Mouse (Mus musculus) macrophage (primary cell): ENCODE data around the gene Haus4. TPM values are rescaled to one million over a fixed set of nuclear protein-coding genes. Genes with fewer than 3 reads are reported as not detected.

Experiments
- H3K27ac ChIP-seq: fragments of 350-480 bp; formaldehyde crosslinking; 2 replicates; pipeline ENCODE4 v1.9.0; 2021
- H3K36me3 ChIP-seq: fragments of 350-480 bp; formaldehyde crosslinking; 2 replicates; pipeline ENCODE4 v1.9.0; 2021; ENCODE audit errors: inconsistent target
- H3K4me3 ChIP-seq: fragments of 350-480 bp; formaldehyde crosslinking; 2 replicates; pipeline ENCODE4 v1.9.0; 2021; ENCODE audit errors: inconsistent target
- H3K79me2 ChIP-seq: fragments of 350-480 bp; formaldehyde crosslinking; 2 replicates; pipeline ENCODE4 v1.9.0; 2021; ENCODE audit errors: inconsistent target
- WGBS: methylation state at CpG from one replicate; pipeline ENCODE4 v1.1.7; 2026; ENCODE audit warnings: inconsistent platforms; ENCODE audit not compliant: missing documents; 5-methylcytosine and 5-hydroxymethylcytosine counted together
- polyA plus RNA-seq: library from polyadenylated mRNA; stranded (reverse); fragments of 250-400 nt; gene quantifications from 3 replicates; pipeline ENCODE4 v1.2.4, GENCODE M21; 2018; ENCODE audit warnings: inconsistent platforms

Gene Haus4
- polyA plus RNA-seq, 1 experiment from 2014 or later = 12.0 TPM

DNA sequence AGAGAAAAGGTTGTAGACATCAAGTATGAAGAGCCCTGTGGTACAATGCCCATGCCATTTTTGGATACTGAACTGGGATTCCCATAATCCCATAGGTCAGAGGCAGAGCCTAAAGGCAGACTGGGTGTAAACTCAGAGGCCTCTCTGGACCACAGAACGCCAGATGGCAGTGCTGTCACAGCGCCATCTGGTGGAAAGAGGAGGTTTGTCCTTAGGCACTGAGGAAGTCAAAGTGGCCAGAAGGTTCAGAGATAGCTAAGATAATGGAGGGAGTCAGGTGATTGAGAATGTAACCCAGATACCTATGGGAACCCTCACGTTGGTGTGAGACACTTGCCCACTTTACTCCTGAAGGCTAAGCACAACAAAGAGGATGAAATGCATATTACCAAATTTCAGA lies 60.2 kb downstream of the Haus4 start:
- Histone ChIP-seq H3K79me2 (no peaks in the 10 kb centered on the region), H3K27ac (no peak overlapping the region), H3K4me3 (no peak overlapping the region), H3K36me3 (no peaks in the 10 kb centered on the region)
- 0% methylated on average over 3 of the region's 3 CpGs for WGBS

DNA sequence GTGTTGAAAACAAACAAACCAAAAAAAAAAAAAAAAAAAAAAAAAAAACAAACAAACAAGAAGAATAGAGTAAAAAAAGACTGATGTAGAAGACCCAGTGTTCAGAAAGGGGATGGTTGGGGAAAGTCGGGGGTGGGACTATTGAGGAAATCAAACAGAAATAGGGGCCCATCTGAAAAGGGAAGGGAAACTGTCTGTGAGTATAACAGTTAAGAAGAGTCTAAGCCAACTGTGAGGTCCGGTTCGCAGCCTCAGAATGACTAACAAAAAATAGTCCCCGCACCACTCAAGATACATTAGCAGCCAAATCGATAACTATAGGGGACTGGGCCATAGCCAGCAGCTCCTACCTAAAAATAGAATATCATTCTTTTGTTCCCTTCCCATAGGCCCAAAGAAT lies 61.2 kb downstream of the Haus4 start:
- Histone ChIP-seq H3K36me3 (no peaks in the 10 kb centered on the region), H3K79me2 (no peaks in the 10 kb centered on the region), H3K4me3 (no peak overlapping the region), H3K27ac (no peak overlapping the region)
- WGBS = 10% methylated on average over 5 of the region's 5 CpGs

DNA sequence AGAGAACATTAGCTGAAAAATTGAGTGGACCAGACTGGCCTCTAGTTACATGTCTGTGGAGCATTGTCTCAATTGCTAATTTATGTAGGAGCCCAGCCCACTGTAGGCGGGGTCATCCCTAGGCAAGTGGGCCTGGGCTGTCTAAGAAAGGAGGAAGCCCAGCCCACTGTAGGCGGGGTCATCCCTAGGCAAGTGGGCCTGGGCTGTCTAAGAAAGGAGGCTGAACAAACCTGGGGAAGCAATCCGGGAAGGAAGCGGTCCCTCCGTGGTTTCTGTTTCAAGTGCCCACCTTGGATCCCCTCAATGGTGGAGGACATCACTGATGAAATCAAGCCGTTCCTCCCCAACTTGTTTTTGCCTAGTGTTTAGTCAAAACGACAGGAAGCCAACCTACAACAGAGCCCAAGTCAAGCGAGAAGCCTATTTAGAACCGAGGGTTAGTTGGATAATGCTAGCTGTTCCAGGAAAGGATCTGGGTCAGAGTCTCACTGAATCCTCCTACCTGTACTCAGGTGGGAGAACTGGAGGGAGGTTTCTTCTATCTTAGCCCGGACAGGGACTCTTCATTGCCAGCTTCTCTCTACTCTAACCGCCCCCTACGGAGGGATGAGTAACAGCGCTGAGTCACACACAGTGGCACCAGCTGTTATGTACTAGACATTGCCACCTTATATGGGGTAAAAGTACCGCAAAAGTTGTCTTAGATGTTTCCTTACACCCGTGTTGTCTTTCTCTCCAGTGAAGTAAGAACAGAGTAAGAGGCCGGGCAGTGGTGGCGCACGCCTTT lies 61.9 kb downstream of the Haus4 start:
- no peak overlapping the region; the same call in 1 of the 2 replicates for H3K4me3 ChIP-seq
- H3K27ac ChIP-seq = no peak overlapping the region

More for the DNA sequence above, 61.9 kb downstream of the Haus4 start:
- Histone ChIP-seq H3K79me2 (no peaks in the 10 kb centered on the region), H3K36me3 (no peaks in the 10 kb centered on the region)
- 31% methylated on average over 18 of the region's 18 CpGs for WGBS

Other genes with a start within 250 kb of the Haus4 start
- gene Oxa1l, start 193.8 kb downstream of the Haus4 start, polyA plus RNA-seq = 29.2 to 46.0 TPM (median 33.9 TPM) in 3 replicates
- 39.3 to 48.7 TPM (median 48.3 TPM) in 3 replicates for gene Slc7a7, start 136.8 kb downstream of the Haus4 start, polyA plus RNA-seq
- gene Mrpl52, start 127.7 kb downstream of the Haus4 start, polyA plus RNA-seq = 40.3 to 199 TPM (median 94.6 TPM) in 3 replicates
- 19.5 to 30.7 TPM (median 25.0 TPM) in 3 replicates for gene Mmp14, start 123.0 kb downstream of the Haus4 start, polyA plus RNA-seq
- 48.6 to 72.9 TPM (median 53.7 TPM) in 3 replicates for gene Lrp10, start 90.5 kb downstream of the Haus4 start, polyA plus RNA-seq
- not detected in 3 replicates for gene Rem2, start 78.5 kb downstream of the Haus4 start, polyA plus RNA-seq
- 13.8 to 37.2 TPM (median 33.4 TPM) in 3 replicates for gene Prmt5, start 37.1 kb downstream of the Haus4 start, polyA plus RNA-seq
- gene Ajuba, start 22.9 kb upstream of the Haus4 start, polyA plus RNA-seq = 0.33 to 0.94 TPM (median 0.66 TPM) in 3 replicates
- gene 4931414P19Rik, start 51.4 kb upstream of the Haus4 start, polyA plus RNA-seq = 3.5 to 3.9 TPM (median 3.7 TPM) in 3 replicates
- gene Psmb5, start 63.4 kb upstream of the Haus4 start, polyA plus RNA-seq = 32.9 to 235 TPM (median 122 TPM) in 3 replicates
- not detected in 3 replicates for gene Psmb11, start 66.8 kb upstream of the Haus4 start, polyA plus RNA-seq
- not detected in 3 replicates for gene Gm17606, start 86.3 kb upstream of the Haus4 start, polyA plus RNA-seq
- 0.06 to 0.11 TPM in 2 of 3 replicates, not detected in the other for gene Cdh24, start 86.7 kb upstream of the Haus4 start, polyA plus RNA-seq
- gene 1700123O20Rik, start 131.6 kb upstream of the Haus4 start, polyA plus RNA-seq = 23.0 to 29.4 TPM (median 23.7 TPM) in 3 replicates
- 92.8 to 195 TPM (median 119 TPM) in 3 replicates for gene Acin1, start 132.3 kb upstream of the Haus4 start, polyA plus RNA-seq
- gene Gm29776, start 144.2 kb upstream of the Haus4 start, polyA plus RNA-seq = not detected in 3 replicates
- gene Cebpe, start 157.6 kb upstream of the Haus4 start, polyA plus RNA-seq = 0.42 to 0.85 TPM in 2 of 3 replicates, not detected in the other
- 62.3 to 349 TPM (median 87.2 TPM) in 3 replicates for gene Slc7a8, start 227.3 kb upstream of the Haus4 start, polyA plus RNA-seq